17 mouse cellular contexts compared by ENCODE assay signal in genomic region chr15:40007844-40008243, GRCm38 (mm10).
DNase-seq lines count a peak whose midpoint lies in the region; ATAC-seq lines count a peak whose summit lies in the region.
"Had no signal": no experiment of that assay in that cellular context is flagged by ENCODE, and none has a peak within 500 bp of the region (broad histone marks: within the 10 kb centered on the region; RNA-seq: fewer than 3 reads in every experiment).

No protein-coding gene starts in this region.

- no peaks in the 10 kb centered on the region for H3K9me3 ChIP-seq in intestine, embryonic 14.5 days (ENCODE audit: control insufficient read depth, low read length)
- no peaks in the 10 kb centered on the region for H3K9me3 ChIP-seq in intestine, embryonic 16.5 days (ENCODE audit: control insufficient read depth, low read length)
- H3K9me3 ChIP-seq in neural tube, embryonic 15.5 days (replicated peaks): no peaks in the 10 kb centered on the region
- H3K9me3 ChIP-seq in embryonic facial prominence, embryonic 10.5 days: no peaks in the 10 kb centered on the region
- H3K9me3 ChIP-seq: embryonic facial prominence, embryonic 13.5 days; G1E; hindbrain, embryonic 13.5 days; neural tube, embryonic 13.5 days had no signal

- H3K36me3 ChIP-seq in intestine, embryonic 14.5 days (ENCODE audit: control insufficient read depth, insufficient read depth, low read length): no peaks in the 10 kb centered on the region
- no peaks in the 10 kb centered on the region for H3K36me3 ChIP-seq in intestine, embryonic 16.5 days (ENCODE audit: control insufficient read depth, insufficient read depth, low read length)
- no peaks in the 10 kb centered on the region for H3K36me3 ChIP-seq in neural tube, embryonic 15.5 days
- no peaks in the 10 kb centered on the region for H3K36me3 ChIP-seq in embryonic facial prominence, embryonic 10.5 days (replicated peaks)
- H3K36me3 ChIP-seq: embryonic facial prominence, embryonic 13.5 days; G1E; hindbrain, embryonic 13.5 days; neural tube, embryonic 13.5 days had no signal

- no peak overlapping the region for H3K9ac ChIP-seq in intestine, embryonic 14.5 days (ENCODE audit: low read length)
- no peak overlapping the region for H3K9ac ChIP-seq in intestine, embryonic 16.5 days (ENCODE audit: low read depth, low read length)
- H3K9ac ChIP-seq in neural tube, embryonic 15.5 days (replicated peaks): no peak overlapping the region
- H3K9ac ChIP-seq: embryonic facial prominence, embryonic 13.5 days; hindbrain, embryonic 13.5 days; neural tube, embryonic 13.5 days had no signal

- no peak overlapping the region for H3K4me3 ChIP-seq in intestine, embryonic 14.5 days (ENCODE audit: low read depth, low read length)
- no peak overlapping the region for H3K4me3 ChIP-seq in intestine, embryonic 16.5 days (ENCODE audit: low read length)
- H3K4me3 ChIP-seq in neural tube, embryonic 15.5 days (replicated peaks): no peak overlapping the region
- H3K4me3 ChIP-seq in embryonic facial prominence, embryonic 10.5 days: no peak overlapping the region
- H3K4me3 ChIP-seq: embryonic facial prominence, embryonic 13.5 days; heart, adult 2 months; hindbrain, embryonic 13.5 days; neural tube, embryonic 13.5 days had no signal

- ATAC-seq in intestine, embryonic 14.5 days (replicated peaks; ENCODE audit: low FRiP score, low TSS enrichment, low read depth): no peak
- no peak for ATAC-seq in intestine, embryonic 16.5 days
- ATAC-seq in neural tube, embryonic 15.5 days (ENCODE audit: low FRiP score): no peak

- intact Hi-C loops in gastrocnemius, postnatal 36 days (cut with DNase I): no loop called here

- no peak overlapping the region for H3K27ac ChIP-seq in intestine, embryonic 14.5 days (ENCODE audit: low read depth)
- H3K27ac ChIP-seq in intestine, embryonic 16.5 days (ENCODE audit: low read length): no peak overlapping the region
- no peak overlapping the region for H3K27ac ChIP-seq in neural tube, embryonic 15.5 days (replicated peaks)
- H3K27ac ChIP-seq in embryonic facial prominence, embryonic 10.5 days (replicated peaks): 0 out of 2 replicates have a peak overlapping the region, but pooled peaks have one; percentile 54
- H3K27ac ChIP-seq: embryonic facial prominence, embryonic 13.5 days; heart, adult 2 months; hindbrain, embryonic 13.5 days; neural tube, embryonic 13.5 days had no signal

- H3K4me1 ChIP-seq in intestine, embryonic 14.5 days (replicated peaks; ENCODE audit: control insufficient read depth, insufficient read depth, low read length): no peaks in the 10 kb centered on the region
- no peaks in the 10 kb centered on the region for H3K4me1 ChIP-seq in intestine, embryonic 16.5 days (ENCODE audit: control insufficient read depth, insufficient read depth, low read length)
- H3K4me1 ChIP-seq in neural tube, embryonic 15.5 days: 0 out of 2 replicates have a peak, but pooled peaks cover 3% of the 10 kb centered on the region
- H3K4me1 ChIP-seq in embryonic facial prominence, embryonic 10.5 days: peaks cover 5% of the 10 kb centered on the region; the same call in 1 of the 2 replicates
- H3K4me1 ChIP-seq: embryonic facial prominence, embryonic 13.5 days; hindbrain, embryonic 13.5 days; neural tube, embryonic 13.5 days had no signal

- H3K4me2 ChIP-seq in intestine, embryonic 14.5 days (ENCODE audit: low read length): 0 out of 2 replicates have a peak overlapping the region, but pooled peaks have one; percentile 1
- no peak overlapping the region for H3K4me2 ChIP-seq in intestine, embryonic 16.5 days (ENCODE audit: low read depth, low read length)
- no peak overlapping the region for H3K4me2 ChIP-seq in neural tube, embryonic 15.5 days
- H3K4me2 ChIP-seq: embryonic facial prominence, embryonic 13.5 days; hindbrain, embryonic 13.5 days; neural tube, embryonic 13.5 days had no signal

- DNase-seq in intestine, embryonic 14.5 days (ENCODE audit: low spot score): no peak
- peak; percentile 23 for DNase-seq in neural tube, embryonic 10.5 days (ENCODE audit: extremely low spot score, low spot score)
- no peak for DNase-seq in embryonic facial prominence, embryonic 10.5 days (ENCODE audit: low spot score)
- DNase-seq in yolk sac, embryonic 10.5 days (ENCODE audit: low spot score): peak; percentile 27
- no peak for DNase-seq in gastrocnemius, postnatal 36 days
- no peak for DNase-seq in cerebellum, postnatal 10 days
- DNase-seq: adrenal gland, postnatal 36 days; cerebellum, adult 9-10 months; heart, adult 2 months; kidney, adult 8-10 months; lung, adult 2 months had no signal

- H3K27me3 ChIP-seq in intestine, embryonic 14.5 days (replicated peaks; ENCODE audit: control insufficient read depth, insufficient read depth, low read length): no peaks in the 10 kb centered on the region
- no peaks in the 10 kb centered on the region for H3K27me3 ChIP-seq in intestine, embryonic 16.5 days (replicated peaks; ENCODE audit: control insufficient read depth, insufficient read depth, low read length)
- no peaks in the 10 kb centered on the region for H3K27me3 ChIP-seq in neural tube, embryonic 15.5 days (replicated peaks)
- no peaks in the 10 kb centered on the region for H3K27me3 ChIP-seq in embryonic facial prominence, embryonic 10.5 days (replicated peaks; ENCODE audit: low read depth, poor library complexity, severe bottlenecking)
- H3K27me3 ChIP-seq: embryonic facial prominence, embryonic 13.5 days; hindbrain, embryonic 13.5 days; neural tube, embryonic 13.5 days had no signal

- WGBS in intestine, embryonic 14.5 days: 10% methylated on average over 5 of the region's 5 CpGs
- 11% methylated on average over 5 of the region's 5 CpGs for WGBS in intestine, embryonic 16.5 days
- WGBS in neural tube, embryonic 15.5 days: 35% methylated on average over 5 of the region's 5 CpGs
- WGBS in embryonic facial prominence, embryonic 10.5 days: 21% methylated on average over 5 of the region's 5 CpGs

Comparison
In these comparisons a context has a peak if more than half of its experiments do, and no peak if none do; other contexts are left out.
1. DNase-seq: peak in neural tube, embryonic 10.5 days (single experiment) and yolk sac, embryonic 10.5 days (single experiment); none in intestine, embryonic 14.5 days (single experiment), embryonic facial prominence, embryonic 10.5 days (single experiment), gastrocnemius, postnatal 36 days (0 of 2) and cerebellum, postnatal 10 days (0 of 2).